8 mouse cellular contexts compared by ENCODE assay signal in genomic region chr1:187650786-187651687, GRCm38 (mm10). TPM values are rescaled to one million over a fixed set of nuclear protein-coding genes. Genes with fewer than 3 reads are reported as not detected.
DNase-seq lines count a peak whose midpoint lies in the region; TF ChIP-seq lines count a peak whose summit lies in the region.

No protein-coding gene starts in this region.

- peak overlapping the region; percentile 73 for H3K4me3 ChIP-seq in gastrocnemius, adult 2 months
- H3K4me3 ChIP-seq in olfactory bulb, adult 2 months (ENCODE audit: insufficient read depth, low read depth, low read length) = peak overlapping the region; percentile 89

- DNase-seq in gastrocnemius, adult 2 months = no peak
- DNase-seq in gastrocnemius, postnatal 10 days = no peak
- DNase-seq in cerebellum, adult 11-12 months = peak; percentile 28
- peak; percentile 23 to 24 for DNase-seq in frontal cortex, postnatal 10 days (ENCODE audit: low spot score in 2 of 2)
- DNase-seq in left cerebral cortex, postnatal 25 days (ENCODE audit: low spot score in 2 of 2) = peak; percentile 31 to 33
- no peak for DNase-seq in gastrocnemius, adult 8-10 months (ENCODE audit: low spot score in 2 of 2)
- DNase-seq in ovary, postnatal 36 days (ENCODE audit: low spot score) = no peak

- H3K27ac ChIP-seq in gastrocnemius, adult 2 months = peak overlapping the region; percentile 81
- H3K27ac ChIP-seq in olfactory bulb, adult 2 months (ENCODE audit: insufficient read depth, low read depth, low read length) = peak overlapping the region; percentile 87

- TF ChIP-seq POLR2A in olfactory bulb, adult 2 months (IDR thresholded peaks at IDR 0.05; ENCODE audit: insufficient read depth, low read depth, low read length) = no peak

- TF ChIP-seq CTCF in gastrocnemius, adult 2 months (IDR thresholded peaks at IDR 0.05) = no peak
- TF ChIP-seq CTCF in olfactory bulb, adult 2 months (IDR thresholded peaks at IDR 0.05; ENCODE audit: insufficient read depth, low read depth, low read length) = no peak

- 9% methylated on average over 24 of the region's 24 CpGs for WGBS in olfactory bulb, adult 2 months

- H3K4me1 ChIP-seq in olfactory bulb, adult 2 months (ENCODE audit: control insufficient read depth, insufficient read depth, low read length) = peaks cover 11% of the 10 kb centered on the region

- intact Hi-C loops in gastrocnemius, adult 2 months (cut with DNase I) = no loop called here
- intact Hi-C loops in left cerebral cortex, postnatal 25 days (cut with DNase I) = loop anchor here (5.0 kb wide), 2 partner anchors 44 to 136 kb away; partner anchors contain the start of gene Esrrg

RNA-seq across cellular contexts. Expression of gene Esrrg, which starts 42.4 kb away (rescaled TPM):
- total RNA-seq in gastrocnemius, adult 2 months (2021) = 10 to 100 TPM; 21.1 to 39.1 TPM
- 10 to 100 TPM; 10.6 to 11.3 TPM for total RNA-seq in gastrocnemius, postnatal 10 days (2021)
- total RNA-seq in left cerebral cortex, postnatal 25 days (2021) = 10 to 100 TPM; 24.8 to 27.3 TPM
- polyA plus RNA-seq in olfactory bulb, adult 2 months (2012; ENCODE audit: insufficient read depth, insufficient read length, low replicate concordance, missing spikeins) = not detected in 2 replicates
- total RNA-seq in gastrocnemius, adult 8-10 months (2022) = 10 to 100 TPM; 15.2 to 29.3 (median 24.2) TPM

Comparison
In these comparisons a context has a peak if more than half of its experiments do, and no peak if none do; other contexts are left out.
1. DNase-seq: peak in cerebellum, adult 11-12 months (single experiment), frontal cortex, postnatal 10 days (2 of 2) and left cerebral cortex, postnatal 25 days (2 of 2); none in gastrocnemius, adult 2 months (single experiment), gastrocnemius, postnatal 10 days (single experiment), gastrocnemius, adult 8-10 months (0 of 2) and ovary, postnatal 36 days (single experiment).